Mouse (Mus musculus): Measurements from ENCODE around the gene Fermt3. TPM values are rescaled to one million over a fixed set of nuclear protein-coding genes. Genes with fewer than 3 reads are reported as not detected.
"Not testable (repeated sequence)": the region's sequence is repeated elsewhere in the genome, so short reads cannot be mapped to it uniquely, and the experiment has no call there.

Fermt3 gene
- polyA plus RNA-seq, 1 experiment from 2014 or later: 7.6 TPM

GRCm38 (mm10) chr19:7056248-7057087 is 37.2 kb upstream of the Fermt3 start, which contains the start of gene Macrod1:
Macrod1 (plus strand) TSS chr19:7056810.
- peak within 1 kb of the TSS; percentile 70 for H3K9ac ChIP-seq (ENCODE audit: low read length)
- DNase-seq (ENCODE audit: low spot score) (peak; percentile 86), ATAC-seq (ENCODE audit: low FRiP score, low TSS enrichment) (peak; percentile 84)
- H3K9me3 ChIP-seq (ENCODE audit: control insufficient read depth, low read length): no peaks in the 10 kb centered on the region
- WGBS: 1% methylated on average over 59 of the region's 72 CpGs
- H3K4me3 ChIP-seq (ENCODE audit: low read depth, low read length): peak within 1 kb of the TSS; percentile 64
- H3K27ac ChIP-seq (replicated peaks): peak within 1 kb of the TSS; percentile 78
- peak within 1 kb of the TSS; percentile 100 for H3K4me2 ChIP-seq (replicated peaks; ENCODE audit: low read depth)
- no peaks in the 10 kb centered on the region for H3K36me3 ChIP-seq (ENCODE audit: control insufficient read depth, insufficient read depth, low read length)
- TF ChIP-seq CTCF (IDR thresholded peaks at IDR 0.05; ENCODE audit: low read depth) (no peak; the same call in 1 of the 2 replicates), EP300 (optimal IDR thresholded peaks at IDR 0.05) (no peak)
- H3K27me3 ChIP-seq (ENCODE audit: control insufficient read depth, insufficient read depth, low read length): no peaks in the 10 kb centered on the region
- H3K4me1 ChIP-seq (replicated peaks; ENCODE audit: control insufficient read depth, insufficient read depth): no peaks in the 10 kb centered on the region; the same call in 1 of the 2 replicates

GRCm38 (mm10) chr19:7055173-7055572 is 35.9 kb upstream of the Fermt3 start:
- TF ChIP-seq CTCF (IDR thresholded peaks at IDR 0.05; ENCODE audit: low read depth) (peak; percentile 51), EP300 (optimal IDR thresholded peaks at IDR 0.05) (no peak)
- Histone ChIP-seq H3K4me3 (ENCODE audit: low read depth, low read length) (no peak overlapping the region), H3K27me3 (ENCODE audit: control insufficient read depth, insufficient read depth, low read length) (no peaks in the 10 kb centered on the region), H3K36me3 (ENCODE audit: control insufficient read depth, insufficient read depth, low read length) (no peaks in the 10 kb centered on the region), H3K9me3 (ENCODE audit: control insufficient read depth, low read length) (no peaks in the 10 kb centered on the region), H3K9ac (ENCODE audit: low read length) (no peak overlapping the region), H3K4me1 (replicated peaks; ENCODE audit: control insufficient read depth, insufficient read depth) (no peaks in the 10 kb centered on the region; the same call in 1 of the 2 replicates), H3K4me2 (replicated peaks; ENCODE audit: low read depth) (no peak overlapping the region), H3K27ac (replicated peaks) (peak overlapping the region; percentile 53)
- 23% methylated on average over 3 of the region's 3 CpGs for WGBS
- DNase-seq (ENCODE audit: low spot score) (no peak), ATAC-seq (ENCODE audit: low FRiP score, low TSS enrichment) (no peak)

DNA sequence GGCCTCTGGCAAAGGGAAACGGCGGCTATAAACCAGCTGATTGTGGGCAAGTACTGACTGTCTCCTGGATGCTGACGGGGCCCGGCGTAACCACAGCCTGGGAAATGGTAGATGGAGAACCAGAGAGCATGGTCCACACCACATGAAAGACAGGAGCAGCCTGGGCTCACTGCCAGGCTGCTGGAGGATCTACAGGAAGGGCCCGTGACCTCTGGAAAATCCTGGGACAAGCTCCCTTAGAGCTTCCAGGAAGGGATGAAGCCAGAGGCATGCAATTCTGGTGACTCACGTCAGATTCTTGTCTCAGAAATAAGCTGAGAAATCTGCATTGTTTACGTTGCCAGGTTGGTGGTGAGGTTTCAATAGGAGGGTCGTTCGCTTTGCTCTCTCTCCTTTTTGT is 35.5 kb upstream of the Fermt3 start:
- no peak overlapping the region for H3K4me3 ChIP-seq (ENCODE audit: low read depth, low read length)
- H3K4me1 ChIP-seq (replicated peaks; ENCODE audit: control insufficient read depth, insufficient read depth): no peaks in the 10 kb centered on the region; the same call in 1 of the 2 replicates
- H3K27me3 ChIP-seq (ENCODE audit: control insufficient read depth, insufficient read depth, low read length): no peaks in the 10 kb centered on the region
- H3K27ac ChIP-seq (replicated peaks): peak overlapping the region; percentile 53
- DNase-seq (ENCODE audit: low spot score) (no peak), ATAC-seq (ENCODE audit: low FRiP score, low TSS enrichment) (no peak; the same call in 1 of the 2 replicates)
- TF ChIP-seq CTCF (IDR thresholded peaks at IDR 0.05; ENCODE audit: low read depth) (no peak), EP300 (optimal IDR thresholded peaks at IDR 0.05) (no peak)
- H3K9me3 ChIP-seq (ENCODE audit: control insufficient read depth, low read length): no peaks in the 10 kb centered on the region
- 40% methylated on average over 10 of the region's 10 CpGs for WGBS
- no peaks in the 10 kb centered on the region for H3K36me3 ChIP-seq (ENCODE audit: control insufficient read depth, insufficient read depth, low read length)
- H3K9ac ChIP-seq (ENCODE audit: low read length): no peak overlapping the region
- H3K4me2 ChIP-seq (replicated peaks; ENCODE audit: low read depth): no peak overlapping the region

- not testable (repeated sequence) for DNase-seq (ENCODE audit: low spot score); H3K27ac ChIP-seq (replicated peaks); ATAC-seq (ENCODE audit: low FRiP score, low TSS enrichment); H3K4me1 ChIP-seq (replicated peaks; ENCODE audit: control insufficient read depth, insufficient read depth); H3K27me3 ChIP-seq (ENCODE audit: control insufficient read depth, insufficient read depth, low read length); H3K4me2 ChIP-seq (replicated peaks; ENCODE audit: low read depth); H3K9ac ChIP-seq (ENCODE audit: low read length); H3K9me3 ChIP-seq (ENCODE audit: control insufficient read depth, low read length); H3K36me3 ChIP-seq (ENCODE audit: control insufficient read depth, insufficient read depth, low read length); H3K4me3 ChIP-seq (ENCODE audit: low read depth, low read length)
- WGBS: 93% methylated on average over 4 of the region's 4 CpGs
Measured at GRCm38 (mm10) chr19:7053382-7053781, 34.1 kb upstream of the Fermt3 start.

DNA sequence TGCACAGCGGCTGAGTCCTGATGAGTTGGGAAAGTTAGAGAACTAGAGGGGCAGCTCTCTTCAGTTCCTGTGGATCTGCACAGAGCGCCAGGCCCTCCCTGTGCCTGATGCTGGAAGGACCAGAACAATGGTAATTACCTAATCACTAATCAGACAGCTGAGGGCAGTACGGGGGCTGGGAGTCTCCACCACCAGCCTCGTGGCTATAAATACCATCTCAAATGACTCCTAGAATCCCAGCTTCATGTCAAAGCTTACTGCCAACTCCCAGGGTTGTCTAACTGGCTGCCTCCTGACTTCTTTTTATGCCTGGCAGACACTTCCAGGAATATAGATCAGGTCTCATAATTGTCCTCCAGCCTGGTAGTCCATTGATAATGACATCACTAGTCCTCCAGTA is 25.4 kb upstream of the Fermt3 start:
- Histone ChIP-seq H3K9ac (ENCODE audit: low read length) (no peak overlapping the region), H3K27me3 (ENCODE audit: control insufficient read depth, insufficient read depth, low read length) (no peaks in the 10 kb centered on the region), H3K4me1 (replicated peaks; ENCODE audit: control insufficient read depth, insufficient read depth) (peaks cover 3% of the 10 kb centered on the region; the same call in 1 of the 2 replicates), H3K27ac (replicated peaks) (no peak overlapping the region), H3K4me3 (ENCODE audit: low read depth, low read length) (no peak overlapping the region), H3K36me3 (ENCODE audit: control insufficient read depth, insufficient read depth, low read length) (no peaks in the 10 kb centered on the region), H3K4me2 (replicated peaks; ENCODE audit: low read depth) (no peak overlapping the region), H3K9me3 (ENCODE audit: control insufficient read depth, low read length) (no peaks in the 10 kb centered on the region)
- TF ChIP-seq CTCF (IDR thresholded peaks at IDR 0.05; ENCODE audit: low read depth) (no peak), EP300 (optimal IDR thresholded peaks at IDR 0.05) (no peak)
- ATAC-seq (ENCODE audit: low FRiP score, low TSS enrichment) (no peak), DNase-seq (ENCODE audit: low spot score) (no peak)
- WGBS: 47% methylated on average over 4 of the region's 4 CpGs

DNA sequence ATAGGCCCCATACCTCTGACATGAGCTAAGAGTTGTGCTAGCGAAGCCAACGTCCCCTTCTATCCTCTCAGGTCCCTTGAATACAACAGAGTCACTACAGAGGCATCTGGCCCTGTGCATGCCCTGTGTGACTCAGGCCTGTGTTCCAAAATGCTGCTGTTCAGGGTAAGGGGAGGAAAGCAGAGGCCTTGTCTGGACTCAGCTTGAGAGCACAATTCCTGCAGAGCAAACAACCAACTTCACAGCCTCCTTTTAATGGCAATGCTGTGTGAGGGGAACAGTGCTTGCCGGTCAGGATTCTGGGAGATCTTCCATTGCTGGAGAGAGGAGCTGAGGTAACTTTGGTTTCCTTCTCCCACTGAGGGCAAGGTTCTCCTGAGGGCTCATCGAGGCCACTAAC is 25.0 kb upstream of the Fermt3 start:
- WGBS: 70% methylated on average over 4 of the region's 4 CpGs

More for the DNA sequence above, 25.0 kb upstream of the Fermt3 start:
- Histone ChIP-seq H3K27ac (replicated peaks) (no peak overlapping the region), H3K9me3 (ENCODE audit: control insufficient read depth, low read length) (no peaks in the 10 kb centered on the region), H3K4me2 (replicated peaks; ENCODE audit: low read depth) (no peak overlapping the region), H3K27me3 (ENCODE audit: control insufficient read depth, insufficient read depth, low read length) (no peaks in the 10 kb centered on the region), H3K36me3 (ENCODE audit: control insufficient read depth, insufficient read depth, low read length) (no peaks in the 10 kb centered on the region), H3K9ac (ENCODE audit: low read length) (no peak overlapping the region), H3K4me3 (ENCODE audit: low read depth, low read length) (no peak overlapping the region), H3K4me1 (replicated peaks; ENCODE audit: control insufficient read depth, insufficient read depth) (peaks cover 3% of the 10 kb centered on the region; the same call in 1 of the 2 replicates)
- TF ChIP-seq CTCF (IDR thresholded peaks at IDR 0.05; ENCODE audit: low read depth) (no peak), EP300 (optimal IDR thresholded peaks at IDR 0.05) (no peak)
- ATAC-seq (ENCODE audit: low FRiP score, low TSS enrichment) (no peak), DNase-seq (ENCODE audit: low spot score) (no peak)

Data from stomach, postnatal 0 days (tissue).